Mouse (Mus musculus) right cerebral cortex, postnatal 14 days (tissue): ENCODE measurements at regions not wholly inside any gene's neighbourhood (a gene's known extent, or its start where the extent isn't known, plus 50 kb on each side); places are given as distances from the start of the nearest gene placed in this dataset.

ENCODE experiments used
- DNase-seq: peaks from one replicate; pipeline ENCODE4 v3.0.0; 2022

- no peak for DNase-seq
These were observed 293.9 kb downstream of the Plk2 start for GRCm38 (mm10) chr13:110688796-110689195.

DNA sequence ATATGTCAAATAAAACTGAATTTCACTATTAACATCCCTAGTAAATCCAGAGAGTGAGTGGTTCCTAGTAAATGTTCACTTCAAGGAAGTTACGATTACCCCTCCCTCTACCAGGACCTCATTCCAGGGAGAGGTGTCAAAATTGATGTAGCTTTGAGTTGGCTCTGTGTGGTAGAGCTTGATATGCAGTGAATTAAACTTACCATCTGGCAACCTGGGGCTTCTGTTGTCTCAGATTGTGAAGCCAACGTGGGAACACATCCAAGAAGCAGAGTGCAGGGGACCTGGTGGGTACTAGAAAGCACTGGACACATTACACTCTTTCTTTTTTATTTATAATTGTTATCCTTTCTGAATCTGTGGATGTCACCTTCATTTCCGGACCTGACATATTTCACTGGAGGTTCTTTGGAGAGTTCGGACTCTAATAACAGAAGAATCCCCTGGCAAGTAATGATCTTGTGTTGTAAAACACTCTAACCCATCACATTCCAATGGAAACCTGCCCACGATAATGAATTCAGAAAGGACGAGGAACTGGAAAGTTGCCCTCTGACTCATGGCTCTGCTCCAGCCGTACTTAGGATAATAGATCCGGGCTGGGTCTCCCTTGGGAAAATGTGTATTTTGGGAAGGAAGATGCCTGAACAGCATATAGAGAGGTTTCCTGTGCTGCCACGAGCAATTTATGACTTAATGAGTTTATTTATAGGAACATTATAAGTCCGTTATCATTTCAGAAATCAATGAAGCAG lies 295.8 kb downstream of the Plk2 start:
- no peak for DNase-seq

DNA sequence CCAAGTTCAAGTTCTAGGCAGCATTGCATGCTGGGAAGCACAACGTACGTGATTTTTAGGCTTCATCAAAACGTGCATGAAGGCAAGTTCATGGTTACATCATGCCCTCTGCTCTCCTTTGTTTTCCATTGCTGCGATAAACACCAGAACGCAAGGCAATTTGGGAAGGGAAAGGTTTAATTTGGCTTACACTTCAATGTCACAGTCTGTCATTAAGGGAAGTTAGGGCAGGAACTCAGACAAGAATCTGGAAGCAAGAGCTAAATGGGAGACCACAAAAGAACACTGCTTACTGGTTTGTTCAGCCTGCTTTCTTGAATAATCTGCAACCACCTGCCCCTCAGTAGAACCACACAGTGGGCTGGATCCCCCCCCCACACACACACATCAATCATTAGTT lies 297.9 kb downstream of the Plk2 start:
- DNase-seq = no peak

- DNase-seq = no peak
These were observed 300.0 kb downstream of the Plk2 start for GRCm38 (mm10) chr13:110694876-110695275.

DNA sequence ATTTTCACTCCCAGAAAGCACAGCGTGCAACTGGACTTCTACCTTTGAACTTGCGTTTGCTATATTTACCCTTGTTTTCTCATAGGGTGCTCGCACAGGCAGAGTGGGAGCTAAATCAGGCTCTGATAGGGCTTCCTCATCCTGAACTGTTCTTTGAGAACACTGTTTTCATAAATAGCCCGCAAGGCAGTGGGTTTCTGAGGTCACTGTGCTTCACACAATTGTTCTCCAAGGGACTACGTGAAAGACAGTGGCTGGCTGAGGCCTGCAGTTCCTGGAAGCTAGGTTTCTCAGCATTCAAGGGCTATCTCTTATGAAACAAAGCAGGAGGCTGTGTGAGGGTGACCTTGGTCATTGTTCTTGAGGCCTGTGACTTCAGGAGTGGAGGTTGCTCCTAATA lies 301.7 kb downstream of the Plk2 start:
- no peak for DNase-seq

GRCm38 (mm10) chr13:110704261-110704660 lies 309.4 kb downstream of the Plk2 start:
- no peak for DNase-seq

GRCm38 (mm10) chr13:110710847-110711246 lies 316.0 kb downstream of the Plk2 start:
- DNase-seq = no peak

- DNase-seq = no peak
These were observed 317.7 kb downstream of the Plk2 start for GRCm38 (mm10) chr13:110712527-110712926.

- no peak for DNase-seq
These were observed 327.3 kb downstream of the Plk2 start for GRCm38 (mm10) chr13:110722170-110722569.

- DNase-seq = no peak
These were observed 327.9 kb downstream of the Plk2 start for GRCm38 (mm10) chr13:110722752-110723151.

- no peak for DNase-seq
These were observed 330.0 kb downstream of the Plk2 start for GRCm38 (mm10) chr13:110724836-110725235.

DNA sequence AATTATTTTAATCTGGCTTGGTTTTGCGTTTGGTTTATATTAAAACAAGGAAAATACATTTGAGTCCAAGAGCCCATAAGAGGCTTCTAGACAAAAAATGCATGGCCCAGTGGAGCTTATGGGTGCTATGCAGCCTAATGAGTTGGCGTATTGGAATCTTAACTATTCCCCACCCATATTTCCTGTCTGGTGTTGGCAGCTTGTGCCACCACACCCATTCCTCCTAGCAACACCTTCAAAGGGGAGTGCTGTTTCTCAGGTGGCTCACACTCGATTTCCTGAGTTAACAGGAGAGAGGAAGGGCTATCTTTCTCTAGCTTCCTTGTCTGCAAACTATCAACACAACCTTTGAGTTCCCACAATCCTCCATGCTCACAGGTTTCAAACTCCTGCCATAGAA lies 331.0 kb downstream of the Plk2 start:
- no peak for DNase-seq

DNA sequence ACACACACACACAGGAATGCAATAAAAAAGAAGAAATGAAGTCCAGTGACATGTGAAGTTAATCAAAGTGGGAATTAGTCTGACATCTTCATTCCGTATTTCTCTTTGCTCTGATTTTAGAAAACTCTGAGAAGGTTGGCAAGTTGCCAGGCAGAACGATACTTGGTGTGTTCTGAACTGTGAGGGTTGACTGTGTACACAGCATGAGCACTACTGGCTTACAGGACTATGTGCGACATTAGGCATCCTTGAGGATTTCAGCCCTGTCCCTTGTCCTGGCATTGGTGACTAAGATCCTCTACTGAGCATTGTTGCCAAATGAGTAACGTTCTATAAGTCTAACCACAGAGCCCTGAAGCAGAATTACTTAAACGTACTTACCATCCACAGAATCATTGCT lies 340.7 kb downstream of the Plk2 start:
- peak; percentile 38 for DNase-seq

DNA sequence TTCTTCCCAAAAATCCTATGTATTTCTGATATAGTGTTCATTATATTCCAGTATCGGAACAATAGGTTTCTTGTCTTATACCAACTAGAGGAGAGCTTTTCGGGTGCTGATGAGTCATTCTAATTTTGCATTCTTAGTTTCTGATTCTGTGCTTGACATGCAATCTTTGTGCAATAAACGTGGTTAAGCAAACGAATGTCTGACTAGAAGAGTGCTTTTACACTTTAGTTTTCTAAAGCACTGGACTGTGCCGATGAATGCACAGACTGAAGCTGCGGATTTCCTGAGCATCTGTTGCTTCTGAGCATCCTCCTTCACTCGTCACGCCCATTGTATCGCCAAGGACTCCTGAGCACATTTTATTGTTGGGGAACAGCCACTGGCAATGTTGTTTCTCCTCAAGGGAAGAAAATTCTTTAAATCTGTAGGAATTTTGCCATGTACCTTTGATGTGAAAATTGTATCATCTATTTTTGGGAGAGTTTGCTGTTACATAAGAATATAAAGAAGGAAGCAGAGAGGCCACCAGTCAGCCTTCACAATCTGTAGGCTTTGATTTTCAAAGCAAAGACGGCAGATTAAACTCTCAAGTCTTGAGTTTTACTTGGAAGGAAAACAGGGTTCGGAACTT lies 346.8 kb downstream of the Plk2 start:
- no peak for DNase-seq

- DNase-seq = no peak
These were observed 352.5 kb downstream of the Plk2 start for GRCm38 (mm10) chr13:110747223-110747868.

DNA sequence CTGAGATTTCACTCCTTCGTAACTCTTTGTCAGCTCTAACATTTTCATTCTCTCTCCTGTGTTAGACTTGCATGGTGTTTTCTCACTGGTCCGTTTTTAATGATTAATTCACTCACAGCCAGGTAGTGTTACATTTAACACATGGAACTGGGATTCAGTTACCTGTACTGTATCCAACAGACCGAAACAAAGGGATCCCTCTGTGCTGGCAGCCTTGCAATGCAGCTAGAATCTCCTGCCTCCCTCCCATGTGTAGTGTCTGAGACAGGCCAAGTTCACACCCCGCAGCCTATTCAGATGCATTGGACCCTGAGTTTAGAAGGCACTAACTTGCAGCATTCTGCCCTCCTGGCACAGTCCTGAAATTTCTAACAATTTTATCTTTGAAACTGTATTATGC lies 357.9 kb downstream of the Plk2 start:
- no peak for DNase-seq

DNA sequence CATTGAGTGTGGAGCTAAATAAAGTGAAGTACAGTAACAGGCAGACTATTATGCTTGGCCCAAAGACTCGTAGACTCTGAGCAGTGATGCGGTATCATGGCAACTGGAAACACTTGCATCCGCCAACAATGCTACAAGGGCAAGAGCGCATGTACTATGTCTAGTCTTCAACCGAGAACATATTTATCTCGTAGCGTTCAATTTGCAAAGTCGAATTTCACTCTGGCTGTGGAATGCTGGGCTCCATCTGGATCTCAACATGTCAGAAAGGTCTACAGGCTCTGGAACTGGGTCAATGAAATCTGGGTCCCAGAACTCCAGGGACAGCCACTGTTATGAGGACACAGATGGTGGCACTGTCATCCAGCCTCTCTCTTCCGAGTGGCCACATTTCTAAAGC lies 359.7 kb downstream of the Plk2 start:
- no peak for DNase-seq

- DNase-seq = no peak
These were observed 362.0 kb downstream of the Plk2 start for GRCm38 (mm10) chr13:110756877-110757276.

- no peak for DNase-seq
These were observed 374.4 kb downstream of the Plk2 start for GRCm38 (mm10) chr13:110769210-110769609.

GRCm38 (mm10) chr13:110775251-110775650 lies 380.4 kb downstream of the Plk2 start:
- DNase-seq = no peak

DNA sequence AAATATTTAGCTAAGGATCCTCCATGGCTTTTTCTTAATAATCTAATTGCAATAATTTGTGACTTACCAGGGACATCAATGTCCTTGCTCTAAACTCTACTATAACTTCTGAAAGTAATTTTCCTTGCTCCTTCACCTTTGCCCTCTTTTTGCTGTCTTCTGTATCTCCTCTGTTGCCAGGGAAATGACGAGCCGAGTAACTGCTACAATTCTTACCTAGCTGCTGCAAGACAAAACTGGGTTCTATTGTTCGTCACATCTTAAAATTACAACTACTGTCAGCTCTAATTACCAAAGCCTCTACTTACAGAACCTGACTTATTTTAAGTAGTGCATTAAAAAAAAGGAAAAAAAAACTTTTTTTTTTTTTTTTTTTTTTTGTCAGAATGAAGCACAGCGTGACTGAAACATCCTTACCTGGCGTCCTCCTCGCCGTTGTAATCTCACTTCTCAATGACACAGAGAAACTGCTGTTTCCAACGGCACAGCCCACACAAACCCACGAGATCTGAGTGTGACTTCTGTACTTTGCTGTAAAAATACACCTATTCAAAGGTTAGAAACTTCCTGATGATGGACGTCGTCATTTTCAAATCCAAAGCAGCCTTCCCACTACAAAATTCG lies 389.4 kb downstream of the Plk2 start:
- no peak for DNase-seq

DNA sequence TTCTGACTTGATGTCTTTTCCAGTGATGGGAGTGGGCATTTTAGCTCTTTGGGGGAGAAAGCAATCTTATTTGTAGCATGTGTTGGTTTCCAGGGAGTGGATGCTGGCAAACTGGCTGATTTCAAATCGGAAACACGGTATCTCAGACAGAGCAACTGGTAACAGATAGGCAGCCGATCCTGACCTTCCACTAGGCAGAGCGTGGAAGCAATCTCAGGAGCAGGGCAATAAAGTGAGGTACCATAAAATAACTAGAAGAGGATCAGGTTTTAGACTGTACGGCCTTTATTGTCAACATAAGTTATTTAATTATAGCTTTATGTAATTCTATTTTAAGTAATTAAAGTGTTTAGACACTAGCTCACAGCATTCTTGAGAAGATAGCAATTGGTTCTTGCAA lies 390.0 kb downstream of the Plk2 start:
- DNase-seq = no peak

DNA sequence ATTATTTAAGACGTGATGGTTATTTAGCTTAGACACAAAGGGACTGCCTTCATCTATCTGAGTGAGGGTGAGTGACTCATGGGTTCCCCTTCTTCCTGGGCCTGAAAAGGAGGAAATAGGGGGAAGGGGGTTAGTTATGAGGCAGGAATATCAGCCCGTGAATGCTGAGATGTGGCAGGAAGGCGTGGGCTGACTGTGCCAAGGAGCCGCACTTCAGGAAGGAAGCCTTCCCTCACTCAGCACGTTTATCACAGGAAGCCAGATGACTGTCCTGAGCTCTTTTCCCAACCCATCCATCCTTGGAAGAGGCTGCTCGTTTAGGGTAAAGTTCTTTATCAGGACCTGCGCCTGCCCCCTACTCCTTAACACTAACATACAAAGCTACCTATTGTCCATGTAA lies 403.5 kb downstream of the Plk2 start:
- no peak for DNase-seq

DNA sequence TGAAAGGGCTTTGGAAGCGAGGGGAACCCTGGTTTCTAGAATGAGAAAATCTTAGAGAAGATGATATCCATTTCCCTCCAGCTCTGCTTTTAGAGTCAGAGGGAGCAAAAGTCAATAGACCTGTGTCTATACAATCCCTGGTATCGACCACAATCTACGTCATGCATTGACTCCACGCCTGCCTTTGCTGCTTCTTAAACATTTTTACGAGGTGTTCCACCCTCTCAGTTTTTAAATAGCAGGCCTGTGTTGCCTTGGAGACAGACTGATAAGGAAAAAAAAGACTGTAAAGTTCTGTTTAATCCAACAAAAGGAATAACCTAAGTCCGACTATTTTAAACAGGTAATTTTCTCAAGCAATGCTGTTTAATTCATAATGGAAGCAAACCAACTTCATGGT lies 408.0 kb downstream of the Plk2 start:
- DNase-seq = no peak
